Mouse (Mus musculus) lung, adult 18-20 months (tissue): ENCODE measurements around the gene Htatsf1.

Experiments
- DNase-seq, 2 experiments: peaks; one replicate each; pipeline ENCODE4 v3.0.0; 2022; ENCODE audit warnings: mixed read lengths in 2 of 2

Gene Htatsf1

GRCm38 (mm10) chrX:57053174-57053992 lies at the start of gene Htatsf1:
Gene Htatsf1 (plus strand): TSS chrX:57053583.
- peak; percentile 73 to 75 for DNase-seq

- DNase-seq, result no peak
Observed at GRCm38 (mm10) chrX:57012891-57013290, 40.5 kb upstream of the Htatsf1 start.

- no peak for DNase-seq
Observed at GRCm38 (mm10) chrX:57042774-57043173, 10.6 kb upstream of the Htatsf1 start, which contains the start of gene Brs3. Gene Brs3 (plus strand): TSS chrX:57043074.

GRCm38 (mm10) chrX:57043869-57044268 lies 9.5 kb upstream of the Htatsf1 start:
- no peak for DNase-seq

- DNase-seq, result no peak
Observed at GRCm38 (mm10) chrX:57052848-57053173, 572 bp upstream of the Htatsf1 start.

- DNase-seq, result no peak
Observed at GRCm38 (mm10) chrX:57053993-57054385, 606 bp downstream of the Htatsf1 start.

- DNase-seq, result peak in 1 of 2 experiments; percentile 2
Observed at GRCm38 (mm10) chrX:57081496-57081895, 28.1 kb downstream of the Htatsf1 start.

- DNase-seq, result no peak
Observed at GRCm38 (mm10) chrX:57087806-57088205, 34.4 kb downstream of the Htatsf1 start, which contains the start of gene Vgll1. Gene Vgll1 (plus strand): TSS chrX:57088106.

GRCm38 (mm10) chrX:57103415-57103814 lies 50.0 kb downstream of the Htatsf1 start:
- DNase-seq, result no peak

GRCm38 (mm10) chrX:57106956-57107355 lies 53.6 kb downstream of the Htatsf1 start:
- no peak for DNase-seq
